Mouse (Mus musculus): ENCODE results near the gene Syne1.

DNA sequence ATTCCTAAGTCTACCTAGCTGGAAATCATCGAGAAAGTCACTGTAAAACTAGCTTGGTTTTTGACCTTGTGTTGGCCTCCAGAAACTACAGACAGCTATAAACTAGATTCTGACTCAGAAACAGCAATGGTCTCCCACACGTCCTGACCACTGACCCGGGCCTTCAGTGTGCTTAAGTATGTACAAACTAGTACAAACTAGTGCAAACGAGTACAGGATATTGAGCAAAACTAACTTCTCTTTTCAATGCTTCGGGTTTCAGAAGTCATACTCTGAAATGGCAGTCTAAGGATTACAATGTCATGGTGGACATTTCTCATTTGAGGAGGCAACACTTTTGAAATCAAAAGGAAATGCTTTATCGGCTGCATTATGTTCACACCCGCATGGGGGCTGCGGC is 506.8 kb downstream of the Syne1 start:
- no peak for TF ChIP-seq CTCF (IDR thresholded peaks at IDR 0.05; ENCODE audit: low read depth)
- no peak for TF ChIP-seq EP300 (IDR thresholded peaks at IDR 0.05; ENCODE audit: low read depth)

Measured in heart, postnatal 0 days (tissue).